Mouse (Mus musculus): ENCODE results near the gene Olfr583.

The Olfr583 gene

DNA sequence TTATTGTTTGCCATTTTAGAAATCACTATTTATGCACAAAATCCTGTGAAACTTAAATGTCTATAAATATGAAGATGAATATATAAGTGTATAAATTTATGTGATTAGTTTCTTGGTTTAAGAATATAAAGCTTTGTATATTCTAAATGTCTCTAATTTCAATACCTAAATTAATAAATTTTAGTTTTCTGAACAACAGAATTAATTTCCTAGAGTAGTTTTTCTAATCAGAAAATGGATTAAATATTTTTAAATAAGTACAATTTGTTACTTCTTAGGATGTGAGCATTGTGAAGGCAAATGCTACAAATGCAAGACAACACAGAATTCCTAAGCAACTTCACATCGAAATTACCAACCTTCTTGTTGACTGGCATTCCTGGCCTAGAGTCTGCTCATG lies at the start of gene Olfr583:
TSS of gene Olfr583 (plus strand) at position 301 of the 400 bp plus-strand sequence.
- DNase-seq (ENCODE audit: low spot score) = no peak

DNA sequence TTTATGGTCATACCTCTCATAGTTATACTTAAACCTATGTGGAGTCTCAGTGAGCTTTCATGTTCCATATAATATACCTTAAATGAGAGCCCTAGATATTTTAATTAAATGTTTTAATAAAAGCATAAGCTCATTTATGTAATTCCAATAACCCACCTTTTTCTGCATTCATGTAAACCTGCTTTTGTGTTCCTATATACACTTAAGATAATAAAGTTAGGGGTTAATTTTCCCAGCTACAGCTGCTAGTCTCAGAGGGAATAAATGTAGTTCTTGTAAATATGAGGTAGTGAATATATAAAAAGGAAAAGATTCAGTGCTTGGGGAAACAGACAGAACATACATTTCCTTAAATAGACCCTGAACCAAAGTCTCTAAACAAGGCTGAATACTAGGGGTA lies 13.4 kb upstream of the Olfr583 start, which contains the start of gene Olfr582:
TSS of gene Olfr582 (plus strand) at position 301 of the 400 bp plus-strand sequence.
- no peak for DNase-seq (ENCODE audit: low spot score)

DNA sequence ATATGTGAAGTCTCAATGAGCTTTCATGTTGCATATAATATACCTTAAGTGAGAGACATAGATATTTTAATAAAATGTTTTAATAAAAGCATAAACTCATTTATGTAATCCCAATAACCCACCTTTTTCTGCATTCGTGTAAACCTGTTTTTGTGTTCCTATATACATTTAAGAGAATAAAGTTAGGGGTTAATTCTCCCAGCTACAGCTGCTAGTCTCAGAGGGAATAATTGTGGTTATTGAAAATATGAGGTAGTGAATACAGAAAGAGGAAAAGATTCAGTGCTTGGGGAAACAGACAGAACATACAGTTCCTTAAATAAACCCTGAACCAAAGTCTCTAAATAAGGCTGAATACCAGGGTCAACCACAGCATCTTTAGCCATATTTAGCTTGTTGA lies 30.5 kb downstream of the Olfr583 start, which contains the start of gene Olfr584:
TSS of gene Olfr584 (plus strand) at position 301 of the 400 bp plus-strand sequence.
- no peak for DNase-seq (ENCODE audit: low spot score)

DNA sequence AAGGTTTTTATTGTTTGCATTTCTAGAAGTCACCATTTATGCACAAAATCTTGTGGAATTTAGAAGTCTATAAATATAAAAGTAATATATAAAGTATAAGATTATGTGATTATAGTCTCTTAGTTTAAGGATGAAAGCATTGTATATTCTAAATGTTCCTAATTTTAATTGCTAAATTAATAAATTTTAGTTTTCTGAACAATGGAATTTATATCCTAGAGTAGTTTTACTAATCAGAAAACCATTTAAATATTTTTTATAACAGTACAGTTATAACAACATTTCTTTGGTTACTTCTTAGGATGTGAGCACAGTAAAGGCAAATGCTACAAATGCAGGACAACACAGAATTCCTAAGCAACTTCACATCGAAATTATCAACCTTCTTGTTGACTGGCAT lies 46.3 kb downstream of the Olfr583 start, which contains the start of gene Olfr585:
TSS of gene Olfr585 (plus strand) at position 301 of the 400 bp plus-strand sequence.
- DNase-seq (ENCODE audit: low spot score) = no peak
